Mouse (Mus musculus) olfactory bulb, adult 2 months (tissue): ENCODE results near the gene Akt1.

Source experiments
- CTCF ChIP-seq: fragments of 200-500 bp; IDR thresholded peaks from 2 replicates; pipeline ENCODE4 v1.5.1; 2012; ENCODE audit warnings: low read depth, mild to moderate bottlenecking, low read length, moderate library complexity; ENCODE audit not compliant: insufficient read depth
- POLR2A ChIP-seq: fragments of 200-500 bp; IDR thresholded peaks from 2 replicates; pipeline ENCODE4 v1.6.1; 2012; ENCODE audit warnings: mild to moderate bottlenecking, low read depth, low read length, moderate library complexity; ENCODE audit not compliant: insufficient read depth

DNA sequence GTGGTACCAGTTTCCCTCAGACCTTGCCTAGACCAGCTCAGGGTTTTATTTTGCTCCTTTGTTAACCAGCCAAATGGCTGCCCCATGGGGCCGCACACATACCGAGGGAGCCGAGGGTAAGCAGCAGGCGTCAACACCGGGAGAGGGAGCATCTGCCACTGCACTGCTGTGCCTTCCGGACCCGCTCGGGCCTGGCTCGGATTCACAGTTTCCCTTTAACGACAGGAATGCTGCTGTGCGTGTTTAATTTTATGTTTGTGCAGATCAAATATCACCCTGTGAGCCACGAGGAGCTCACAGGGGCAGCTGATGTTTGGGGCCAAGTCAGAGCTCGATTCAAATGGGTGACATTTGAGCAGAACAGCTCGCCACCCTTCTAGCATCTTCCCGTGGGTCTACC is 25.8 kb upstream of the Akt1 start:
- TF ChIP-seq CTCF (no peak), POLR2A (no peak)
